Mouse (Mus musculus) T-cell, adult 66 days (primary cell): ENCODE measurements around the gene Usp27x. TPM values are rescaled to one million over a fixed set of nuclear protein-coding genes. Genes with fewer than 3 reads are reported as not detected.

Source experiments
- total RNA-seq, 2 experiments: library from RNA; stranded (reverse); gene quantifications; 3 replicates in 1 of 2; 4 replicates in 1 of 2; pipeline ENCODE4 v1.2.4; 2023

The Usp27x gene
- total RNA-seq, result 1 to 10 TPM in 1 of 2 experiments, under 1 TPM in 1; 0.87 to 1.0 TPM

GRCm38 (mm10) chrX:7375716-7376480 is at the start of gene Usp27x:
TSS of gene Usp27x (minus strand) at chrX:7375830.

Other genes with a start within 250 kb of the Usp27x start
- 10 to 100 TPM in 1 of 2 experiments, 1 to 10 TPM in 1; 9.8 to 10.2 TPM for gene Clcn5, start 56.5 kb downstream of the Usp27x start, total RNA-seq
- 10 to 100 TPM; 24.9 to 29.5 TPM for gene Foxp3, start 197.8 kb upstream of the Usp27x start, total RNA-seq
- gene Ppp1r3f, start 198.5 kb upstream of the Usp27x start, total RNA-seq, result 10 to 100 TPM; 13.8 to 19.6 TPM
- gene Ccdc22, start 229.7 kb upstream of the Usp27x start, total RNA-seq, result 10 to 100 TPM; 23.3 to 32.6 TPM
- under 1 TPM in 1 of 2 experiments, not detected in 1; 0.30 TPM for gene Cacna1f, start 231.3 kb upstream of the Usp27x start, total RNA-seq